10 mouse cellular contexts compared by ENCODE assay signal in the genomic region with DNA sequence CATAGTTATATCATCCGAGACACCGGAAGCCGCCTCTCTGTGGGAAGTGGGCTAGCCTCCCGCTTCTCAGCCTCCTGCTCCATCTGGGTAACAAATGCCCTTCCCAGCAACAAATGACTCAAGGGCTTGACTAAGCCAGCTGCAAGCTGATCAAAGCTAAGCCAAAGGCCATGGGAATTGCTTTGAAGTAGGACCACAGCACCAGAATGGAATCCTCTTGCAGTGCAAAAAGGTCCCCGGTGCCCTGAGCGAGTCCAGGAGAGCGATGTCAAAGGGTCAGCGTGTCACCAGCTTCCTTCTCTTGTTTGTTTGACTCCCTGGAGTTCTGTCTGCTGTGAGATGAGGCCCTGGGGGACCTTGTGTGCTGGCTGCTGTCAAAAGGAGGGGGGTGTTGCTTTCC. TPM values are rescaled to one million over a fixed set of nuclear protein-coding genes. Genes with fewer than 3 reads are reported as not detected.
DNase-seq lines count a peak whose midpoint lies in the region; ATAC-seq and TF ChIP-seq lines count a peak whose summit lies in the region.
"Had no signal": no experiment of that assay in that cellular context is flagged by ENCODE, and none has a peak within 500 bp of the region (broad histone marks: within the 10 kb centered on the region; RNA-seq: fewer than 3 reads in every experiment).

No protein-coding gene starts in this region.

- no peaks in the 10 kb centered on the region for H3K36me3 ChIP-seq in kidney, embryonic 14.5 days (ENCODE audit: control insufficient read depth, insufficient read depth, low read length)
- H3K36me3 ChIP-seq in forebrain, postnatal 0 days (ENCODE audit: insufficient read depth): no peaks in the 10 kb centered on the region
- H3K36me3 ChIP-seq: embryonic facial prominence, embryonic 12.5 days had no signal

- no peak overlapping the region for H3K27ac ChIP-seq in kidney, embryonic 14.5 days (ENCODE audit: low read depth, low read length)
- H3K27ac ChIP-seq in forebrain, postnatal 0 days (ENCODE audit: low read depth, low read length): no peak overlapping the region
- H3K27ac ChIP-seq: embryonic facial prominence, embryonic 12.5 days had no signal

- 0 out of 2 replicates have a peak, but pooled peaks cover 3% of the 10 kb centered on the region for H3K9me3 ChIP-seq in kidney, embryonic 14.5 days (ENCODE audit: control insufficient read depth, low read length)
- H3K9me3 ChIP-seq in forebrain, postnatal 0 days (ENCODE audit: low read length): no peaks in the 10 kb centered on the region
- H3K9me3 ChIP-seq: embryonic facial prominence, embryonic 12.5 days had no signal

- no peaks in the 10 kb centered on the region for H3K27me3 ChIP-seq in kidney, embryonic 14.5 days (ENCODE audit: control insufficient read depth, insufficient read depth, low read length)
- no peaks in the 10 kb centered on the region for H3K27me3 ChIP-seq in forebrain, postnatal 0 days (ENCODE audit: insufficient read depth, low read length)
- H3K27me3 ChIP-seq: embryonic facial prominence, embryonic 12.5 days had no signal

- H3K4me3 ChIP-seq in kidney, embryonic 14.5 days (ENCODE audit: low read length): no peak overlapping the region
- H3K4me3 ChIP-seq in forebrain, postnatal 0 days (ENCODE audit: low read depth, low read length): no peak overlapping the region
- H3K4me3 ChIP-seq: embryonic facial prominence, embryonic 12.5 days had no signal

- no peak for ATAC-seq in kidney, embryonic 14.5 days (ENCODE audit: low FRiP score, low TSS enrichment)
- no peak for ATAC-seq in forebrain, postnatal 0 days

- H3K9ac ChIP-seq in kidney, embryonic 14.5 days (ENCODE audit: low read depth, low read length): no peak overlapping the region
- H3K9ac ChIP-seq in forebrain, postnatal 0 days: no peak overlapping the region
- H3K9ac ChIP-seq: embryonic facial prominence, embryonic 12.5 days had no signal

- 27% methylated on average over 8 of the region's 8 CpGs for WGBS in kidney, embryonic 14.5 days
- WGBS in forebrain, postnatal 0 days: 42% methylated on average over 8 of the region's 8 CpGs

- no peak for TF ChIP-seq CTCF in forebrain, postnatal 0 days (IDR thresholded peaks at IDR 0.05; ENCODE audit: low read depth)

- peaks cover 7% of the 10 kb centered on the region; the same call in 1 of the 2 replicates for H3K4me1 ChIP-seq in kidney, embryonic 14.5 days (ENCODE audit: control insufficient read depth, insufficient read depth, low read length)
- H3K4me1 ChIP-seq in forebrain, postnatal 0 days (ENCODE audit: insufficient read depth): no peaks in the 10 kb centered on the region

- H3K4me2 ChIP-seq in kidney, embryonic 14.5 days (replicated peaks; ENCODE audit: low read depth, low read length): no peak overlapping the region
- H3K4me2 ChIP-seq in forebrain, postnatal 0 days (ENCODE audit: low read depth): no peak overlapping the region
- H3K4me2 ChIP-seq: embryonic facial prominence, embryonic 12.5 days had no signal

- peak; percentile 49 for DNase-seq in kidney, postnatal 14 days
- DNase-seq in adrenal gland, adult 18-20 months (ENCODE audit: low spot score in 2 of 2): peak; percentile 27 to 41
- peak; percentile 61 for DNase-seq in embryo, embryonic 11 days
- DNase-seq in lung, postnatal 10 days: peak; percentile 41
- DNase-seq in forebrain, postnatal 0 days: no peak
- no peak for DNase-seq in right cerebral cortex, postnatal 36 days (ENCODE audit: low spot score in 2 of 2)
- DNase-seq: cerebellum, adult 11 months; thymus, postnatal 4 days had no signal

RNA-seq across cellular contexts. Expression of gene Rflna, which starts 33.2 kb away (rescaled TPM):
- polyA plus RNA-seq in kidney, embryonic 14.5 days (2014; fragmentation: Nextera tagmentation; extraction: Ambion mirVana): 3.8 and 4.8 TPM in 2 replicates
- total RNA-seq in adrenal gland, adult 18-20 months (2021): 1 to 10 TPM; 2.9 to 6.3 TPM
- 3.2 and 6.2 TPM in 2 replicates for total RNA-seq in forebrain, postnatal 0 days (2014; rRNA removed)
- polyA plus RNA-seq in forebrain, postnatal 0 days (2015; fragmentation: Nextera tagmentation; extraction: Ambion mirVana): 4.4 and 4.8 TPM in 2 replicates

Comparison
In these comparisons a context has a peak if more than half of its experiments do, and no peak if none do; other contexts are left out.
1. DNase-seq: peak in kidney, postnatal 14 days (single experiment), adrenal gland, adult 18-20 months (2 of 2), embryo, embryonic 11 days (single experiment) and lung, postnatal 10 days (single experiment); none in forebrain, postnatal 0 days (single experiment) and right cerebral cortex, postnatal 36 days (0 of 2).